Mouse (Mus musculus) layer of hippocampus, adult 11-12 months (tissue): ENCODE measurements around the gene Vmn1r199.

ENCODE experiments used
- DNase-seq: peaks from one replicate; pipeline ENCODE4 v3.0.0; 2022; ENCODE audit warnings: low spot score

Vmn1r199 gene

DNA sequence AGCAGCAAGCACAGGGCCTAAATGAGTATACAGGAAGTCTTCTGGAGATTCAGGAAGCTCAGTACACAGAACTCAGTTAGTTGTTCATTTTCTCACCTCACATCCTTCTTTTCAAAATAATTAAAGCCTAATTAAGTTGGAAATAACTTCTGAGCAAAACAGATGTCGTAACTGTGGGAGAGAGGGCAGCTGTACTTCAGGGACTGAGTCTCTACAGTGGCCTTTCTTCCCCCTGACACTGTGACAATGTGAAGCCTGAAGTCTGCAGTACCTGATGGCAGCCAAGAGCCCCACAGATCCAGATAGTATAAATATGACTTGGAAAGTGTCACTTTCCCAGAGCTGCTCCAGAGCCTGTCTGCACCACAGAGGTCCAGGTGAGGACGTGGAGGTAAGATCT lies at the start of gene Vmn1r199:
Gene Vmn1r199 (plus strand): TSS at position 301 of the 400 bp plus-strand sequence.
- no peak for DNase-seq

DNA sequence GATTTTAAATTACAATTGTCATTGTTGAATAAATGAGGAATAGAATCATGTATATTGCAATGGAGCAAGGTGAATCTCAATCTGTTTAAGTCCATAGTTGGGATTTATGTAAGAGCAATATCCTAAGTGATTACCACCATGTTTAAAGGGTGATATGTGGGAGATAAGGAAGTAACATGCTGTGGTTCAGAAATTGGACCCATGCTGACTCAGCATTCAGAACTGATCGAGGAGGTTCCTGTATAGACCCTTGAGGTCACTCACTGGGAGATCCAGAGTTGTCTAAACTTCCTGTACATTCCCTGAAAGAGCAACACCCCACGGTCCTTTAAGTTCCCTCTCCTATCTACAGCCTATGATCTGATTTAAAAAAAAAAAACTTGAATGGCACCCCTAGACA lies 46.3 kb upstream of the Vmn1r199 start:
- no peak for DNase-seq

DNA sequence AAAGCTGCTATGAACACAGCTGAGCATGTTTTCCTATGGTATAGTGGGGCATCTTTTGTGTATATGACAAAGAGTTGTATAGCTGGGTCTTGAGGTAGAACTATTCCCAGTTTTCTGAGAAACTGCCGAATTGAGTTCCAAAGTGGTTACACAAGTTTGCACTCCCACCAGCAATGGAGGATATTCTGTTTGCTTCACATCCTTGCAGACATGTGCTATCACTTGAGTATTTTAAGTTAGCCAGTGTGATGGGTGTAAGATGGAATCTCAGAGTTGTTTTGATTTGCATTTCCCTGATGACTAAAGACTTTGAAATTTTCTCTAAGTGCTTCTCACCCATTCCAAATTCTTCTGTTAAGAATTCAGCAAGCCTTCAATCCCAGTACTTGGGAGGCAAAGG lies 44.1 kb upstream of the Vmn1r199 start:
- no peak for DNase-seq

DNA sequence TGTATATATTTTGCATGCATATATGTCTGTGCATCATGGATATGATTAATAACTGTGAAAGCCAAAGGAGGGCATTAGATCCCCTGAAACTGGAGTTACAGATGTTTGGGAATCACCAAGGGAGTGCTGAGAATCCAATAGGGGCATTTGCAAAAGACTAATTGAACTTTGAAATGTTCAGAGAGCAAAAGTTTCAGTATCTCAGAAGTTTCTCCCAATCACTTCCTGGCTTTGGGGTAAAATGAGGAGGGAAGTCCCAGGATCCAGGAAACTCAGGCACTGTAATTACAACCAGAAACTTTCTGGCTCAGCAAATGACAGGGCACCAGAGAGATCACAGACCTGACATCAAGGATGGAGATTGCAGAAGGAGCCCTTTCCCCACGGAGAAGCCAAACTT lies 29.6 kb upstream of the Vmn1r199 start, which contains the start of gene Vmn1r198:
Gene Vmn1r198 (plus strand): TSS at position 301 of the 400 bp plus-strand sequence.
- DNase-seq = no peak

DNA sequence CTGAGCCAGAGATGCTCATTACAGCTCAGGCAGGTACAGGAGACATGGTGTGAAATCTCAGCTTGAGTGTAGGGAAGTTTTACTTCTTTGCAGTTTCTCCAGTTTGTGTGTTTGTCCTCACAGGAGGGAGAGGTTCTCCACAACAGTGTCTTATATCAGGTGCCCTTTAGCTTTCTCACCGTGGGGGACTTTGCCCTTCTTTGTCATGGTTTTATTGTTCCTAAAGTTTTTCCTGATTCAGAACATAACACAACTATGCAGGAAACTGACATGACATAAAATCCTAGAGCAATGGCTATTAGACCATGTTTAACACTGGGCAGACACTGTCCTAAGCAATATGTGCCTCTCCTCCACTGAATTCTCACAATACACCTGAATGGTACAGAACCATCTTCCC lies 28.8 kb upstream of the Vmn1r199 start:
- DNase-seq = no peak

DNA sequence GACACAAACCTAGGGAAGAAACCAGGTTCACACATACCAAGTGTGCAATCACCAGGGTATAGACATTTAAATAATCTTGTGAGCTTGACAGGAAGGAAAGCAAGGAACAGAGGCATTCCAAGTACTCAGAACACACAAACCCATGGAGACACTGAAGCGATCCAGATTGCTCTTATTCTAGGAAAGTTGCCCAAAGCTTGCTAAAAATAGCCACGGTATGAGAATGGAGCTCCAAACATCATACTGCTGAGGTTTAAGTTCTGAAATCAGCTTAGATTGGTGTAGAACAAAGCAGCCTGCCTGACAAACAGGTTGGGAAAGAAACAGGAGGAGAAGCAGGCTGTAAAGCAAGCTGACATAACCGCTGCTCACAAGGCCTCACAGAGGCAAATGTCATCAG lies 1.5 kb downstream of the Vmn1r199 start:
- DNase-seq = peak; percentile 47

DNA sequence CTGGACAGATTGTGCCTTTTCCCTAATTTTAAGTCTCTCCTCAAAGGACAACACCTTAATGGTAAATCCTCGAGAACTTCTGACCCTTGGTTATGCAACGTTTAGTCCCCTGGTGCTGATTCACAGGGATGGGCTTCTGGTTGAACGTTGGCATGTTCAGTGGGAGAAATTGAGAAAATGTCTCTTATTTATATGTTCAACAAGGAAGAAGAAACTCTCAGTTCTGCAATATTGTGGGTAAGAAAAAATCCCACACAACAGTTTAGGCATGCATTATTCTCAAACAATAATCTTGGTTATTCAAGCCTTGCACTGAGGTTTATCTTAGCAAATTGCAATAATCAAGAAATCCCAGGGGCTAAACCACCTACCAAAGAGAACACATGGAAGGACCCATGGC lies 3.8 kb downstream of the Vmn1r199 start:
- no peak for DNase-seq

DNA sequence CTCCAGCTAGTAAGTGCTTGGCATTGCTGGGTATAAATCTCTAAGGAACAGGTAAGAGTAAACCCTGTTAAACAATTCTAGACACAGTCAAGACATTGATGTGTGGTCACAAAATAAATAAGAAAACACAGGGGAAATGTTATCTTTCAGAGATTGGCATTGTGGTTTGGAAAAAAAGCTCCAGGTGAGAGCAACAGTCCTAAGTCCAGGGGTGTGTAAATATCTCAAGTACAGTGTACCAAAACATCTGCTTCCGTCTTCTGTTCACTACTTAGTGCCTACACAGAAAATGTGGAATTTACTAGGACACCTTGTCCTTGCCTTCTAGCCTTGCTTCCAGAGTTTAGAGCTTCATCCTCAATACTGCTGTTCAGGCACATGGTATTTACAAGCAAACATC lies 7.4 kb downstream of the Vmn1r199 start:
- no peak for DNase-seq

DNA sequence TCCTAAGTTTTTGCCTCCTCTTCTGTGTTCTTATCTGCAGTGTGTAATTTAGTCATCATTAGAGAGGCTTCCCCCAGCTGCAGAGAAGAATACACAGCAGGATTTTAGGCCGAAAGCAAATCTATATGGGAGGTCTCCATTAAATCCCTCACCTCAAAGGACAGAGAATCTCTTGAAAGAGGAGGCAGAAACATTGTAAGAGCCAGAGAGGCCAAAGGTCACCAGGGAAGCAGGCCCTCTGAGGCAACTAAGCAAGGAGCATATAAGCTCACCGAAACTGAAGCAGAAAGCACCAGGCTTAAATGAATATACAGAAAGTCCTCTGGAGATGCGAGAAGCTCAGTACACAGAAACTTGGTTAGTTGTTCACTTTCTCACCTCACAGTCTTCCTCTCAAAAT lies 10.5 kb downstream of the Vmn1r199 start, which contains the start of gene Vmn1r200:
Gene Vmn1r200 (plus strand): TSS at position 301 of the 400 bp plus-strand sequence.
- DNase-seq = no peak

DNA sequence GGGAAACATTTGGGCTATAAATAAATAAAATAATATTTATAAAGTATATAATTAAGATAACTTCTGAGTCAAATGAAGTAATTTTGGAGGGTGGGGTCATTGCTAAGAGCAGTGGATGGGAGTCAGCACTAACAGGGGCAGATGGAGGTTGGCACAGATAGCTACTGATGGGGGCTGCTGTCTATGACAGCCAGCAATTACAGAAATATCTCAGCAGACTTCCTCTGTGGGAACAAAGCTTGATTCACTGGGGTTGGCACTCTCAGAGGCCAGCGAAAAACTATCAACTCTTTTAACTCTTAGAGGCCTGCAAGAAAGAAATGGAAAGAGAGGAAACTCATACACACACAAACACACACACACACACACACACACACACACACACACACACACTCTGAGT lies 23.4 kb downstream of the Vmn1r199 start:
- DNase-seq = peak; percentile 20
